Mouse (Mus musculus) heart, adult 10 weeks (tissue): ENCODE data around the gene Cenps. TPM values are rescaled to one million over a fixed set of nuclear protein-coding genes. Genes with fewer than 3 reads are reported as not detected.

ENCODE experiments used
- polyA plus RNA-seq: library from polyadenylated mRNA; stranded (reverse); fragments of 350-450 nt; fragmentation: Illumina TruSeq; extraction: RNeasy Lipid Tissue Mini Kit (QIAGEN cat#74804); gene quantifications from one replicate; pipeline ENCODE4 v1.2.3, GENCODE M21; 2014; ENCODE audit warnings: low read depth, low replicate concordance

Cenps gene
- polyA plus RNA-seq: 2.6 TPM

DNA sequence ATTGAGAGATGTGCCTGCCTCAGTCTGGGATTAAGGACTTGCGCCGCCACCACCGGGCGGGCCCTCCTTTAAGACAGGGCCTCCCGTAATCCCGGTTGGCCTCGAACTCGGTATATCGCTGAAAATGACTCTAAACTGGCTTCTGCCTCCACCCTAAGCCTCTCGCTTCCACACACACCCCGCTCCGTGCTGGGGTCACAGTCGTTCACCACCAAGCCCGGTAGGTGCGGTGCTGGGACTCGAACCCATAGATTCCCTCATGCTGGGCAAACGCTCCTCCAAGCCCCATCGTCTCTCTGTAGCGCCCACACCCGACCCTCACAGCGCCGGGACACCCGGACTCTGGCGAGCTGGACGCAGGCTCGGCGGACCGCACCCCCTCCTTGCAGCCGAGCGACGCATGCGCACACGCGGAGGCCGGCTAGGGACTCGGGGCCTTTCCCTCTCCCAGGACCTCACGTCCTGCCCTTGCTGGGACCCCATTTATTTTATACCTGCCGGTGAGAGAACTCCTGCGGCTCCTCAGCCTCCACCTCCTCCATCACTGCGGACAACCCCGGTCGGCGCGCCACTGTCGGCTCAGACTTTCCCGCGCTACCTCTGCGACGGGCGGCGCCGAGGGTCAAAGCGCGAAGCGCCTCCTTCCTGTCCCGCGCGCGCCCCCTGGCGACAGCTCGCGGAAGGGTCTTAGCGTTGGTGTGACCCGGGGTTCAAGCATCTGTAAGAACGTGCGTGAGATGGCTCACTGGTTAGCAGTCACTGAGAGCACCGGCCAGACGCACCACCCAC is at the start of gene Cenps:
Cenps (minus strand) TSS at position 648 of the 789 bp plus-strand sequence.

DNA sequence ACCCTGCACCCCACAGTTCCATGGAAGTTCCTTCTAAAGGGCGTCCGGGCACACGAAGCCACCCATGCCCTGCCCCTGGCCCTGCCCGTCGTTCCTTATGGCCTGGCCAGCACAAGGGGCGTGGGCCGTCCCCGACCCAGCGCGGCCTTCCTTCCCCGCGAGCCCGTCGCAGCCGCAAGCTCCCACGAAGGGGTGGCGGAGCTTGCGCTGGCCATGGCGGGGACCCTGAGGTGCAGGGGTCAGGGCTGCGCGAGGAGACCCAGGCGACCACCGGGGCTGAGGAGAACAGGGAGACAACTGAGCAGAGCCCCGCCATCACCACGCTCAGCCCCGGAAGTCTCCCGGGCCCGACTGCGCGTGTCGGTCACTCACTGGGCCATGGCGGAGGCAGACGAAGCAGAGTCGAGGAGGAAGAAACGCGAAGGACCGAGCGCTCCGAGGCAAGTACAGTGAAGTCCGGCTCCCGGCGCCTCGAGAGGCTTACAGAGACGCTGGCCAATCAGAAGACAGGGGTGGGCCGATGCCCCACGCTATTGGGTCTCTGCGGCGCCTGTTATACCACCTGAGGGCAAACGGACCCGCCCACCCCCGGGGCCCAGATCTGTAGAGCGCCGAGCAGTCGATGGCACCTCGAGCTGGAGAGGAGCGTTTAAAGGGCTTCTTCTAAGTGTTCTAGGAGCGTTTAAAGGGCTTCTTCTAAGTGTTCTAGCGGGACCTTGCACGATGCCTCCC is 29.0 kb upstream of the Cenps start, which contains the start of gene Pgd:
Pgd (minus strand) TSS at position 557 of the 732 bp plus-strand sequence.

DNA sequence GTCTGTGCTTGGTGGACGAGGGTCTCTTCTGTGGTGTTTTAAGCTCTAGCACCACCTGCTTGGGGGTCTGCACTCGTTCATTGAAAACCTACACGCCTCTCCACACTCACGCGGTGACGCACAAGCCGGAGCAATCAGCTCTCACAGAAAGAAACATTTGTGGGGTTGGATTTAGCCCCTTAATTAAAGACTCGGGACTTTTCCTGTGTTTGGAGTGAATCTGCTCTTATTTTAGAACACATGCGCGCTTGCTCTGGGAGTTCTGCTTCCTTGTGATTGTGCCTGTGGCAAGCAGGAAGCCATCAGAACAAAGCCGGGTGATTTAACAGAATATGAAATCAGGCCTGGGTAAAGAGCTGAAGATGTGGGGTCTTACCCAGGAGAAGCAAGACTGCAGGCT is 10.8 kb downstream of the Cenps start, which contains the start of gene Cort:
Cort (minus strand) TSS at position 101 of the 400 bp plus-strand sequence.

DNA sequence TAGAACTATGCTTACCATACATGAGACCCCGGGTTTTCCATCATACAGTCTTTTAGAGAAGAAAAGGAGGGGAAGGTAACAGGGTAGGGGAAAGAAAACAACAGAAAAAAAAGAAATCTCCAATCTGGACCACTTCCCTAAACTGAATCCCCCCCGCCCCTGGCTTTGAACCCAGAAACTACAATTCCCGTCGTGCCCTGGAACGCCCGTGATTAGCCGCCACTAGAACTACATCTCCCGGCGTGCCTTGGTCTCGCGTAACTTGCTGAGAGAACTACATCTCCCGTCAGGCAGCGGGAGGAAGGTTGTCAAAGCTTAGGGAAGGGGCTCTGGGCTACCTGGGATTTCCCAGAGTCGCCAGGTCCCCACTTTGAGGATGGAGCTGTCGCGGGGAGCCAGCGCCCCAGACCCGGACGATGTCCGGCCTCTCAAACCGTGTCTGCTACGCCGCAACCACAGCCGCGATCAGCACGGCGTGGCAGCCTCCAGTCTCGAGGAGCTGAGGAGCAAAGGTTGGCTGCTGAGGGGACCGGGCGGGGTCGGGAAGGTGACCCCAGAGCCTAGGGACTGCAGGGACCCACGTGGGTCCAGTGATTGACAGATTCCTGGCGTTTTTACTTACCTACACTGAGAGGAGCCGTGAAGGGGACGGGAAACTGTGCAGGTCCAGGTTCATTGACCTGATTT is 33.4 kb downstream of the Cenps start, which contains the start of gene Dffa:
Dffa (plus strand) TSS at position 272 of the 687 bp plus-strand sequence.

DNA sequence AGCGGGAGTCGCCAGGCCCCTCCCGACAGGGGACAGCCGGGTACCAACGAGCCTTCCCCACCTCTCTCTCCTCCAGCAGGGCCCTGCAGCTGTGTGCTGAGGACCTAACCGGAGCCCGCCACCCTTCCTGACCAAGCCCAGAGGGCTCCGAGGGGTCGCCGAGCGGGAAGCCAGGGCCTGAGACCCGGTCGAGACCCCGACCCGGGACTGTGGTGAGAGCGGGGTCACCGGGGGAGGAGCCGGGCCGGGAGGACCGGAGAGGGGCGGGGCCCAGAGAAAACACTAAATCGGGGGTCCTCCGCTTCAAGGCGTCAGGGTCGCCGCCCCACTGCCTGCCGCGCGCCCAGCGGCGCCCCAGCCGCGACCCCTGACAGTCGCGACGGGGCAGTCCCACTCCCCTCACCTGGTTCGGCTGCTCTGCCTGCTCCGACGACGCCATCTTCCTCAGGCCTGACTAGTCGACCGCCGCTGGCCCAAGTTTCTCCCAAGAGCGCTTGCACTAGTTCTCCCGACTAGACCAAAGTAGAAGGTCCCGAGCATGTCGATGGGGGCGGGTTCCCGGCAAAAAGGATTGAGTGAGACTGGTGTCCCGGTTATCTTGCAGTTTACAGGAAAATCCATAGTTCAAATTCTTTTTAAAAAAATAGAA is 37.9 kb downstream of the Cenps start, which contains the start of gene Pex14:
Pex14 (minus strand) TSS at position 508 of the 649 bp plus-strand sequence.

Other genes with a start within 250 kb of the Cenps start
- 25.3 TPM for gene Pex14, start 37.8 kb downstream of the Cenps start, polyA plus RNA-seq
- gene Dffa, start 33.5 kb downstream of the Cenps start, polyA plus RNA-seq: 33.6 TPM
- gene Cort, start 10.9 kb downstream of the Cenps start, polyA plus RNA-seq: not detected
- 27.2 TPM for gene Pgd, start 29.1 kb upstream of the Cenps start, polyA plus RNA-seq
- 86.7 TPM for gene Kif1b, start 170.1 kb upstream of the Cenps start, polyA plus RNA-seq